Mouse (Mus musculus) CH12.LX (cell line): ENCODE measurements at regions not wholly inside any gene's neighbourhood (a gene's known extent, or its start where the extent isn't known, plus 50 kb on each side); places are given as distances from the start of the nearest gene placed in this dataset.

Experiments
- CTCF ChIP-seq, 2 experiments: IDR thresholded peaks in 1 of 2; conservative IDR thresholded peaks in 1 of 2; 2 replicates each; pipeline ENCODE4 v1.5.1; 2011 to 2012; ENCODE audit warnings: low read depth in 2 of 2, low read length in 2 of 2, improper control_type of control experiment in 1 of 2, inconsistent platforms in 1 of 2, mild to moderate bottlenecking in 1 of 2, moderate library complexity in 1 of 2
- ETS1 ChIP-seq: conservative IDR thresholded peaks from 2 replicates; pipeline ENCODE4 v1.6.1; 2012; ENCODE audit warnings: low read depth, mild to moderate bottlenecking, inconsistent platforms, low read length, improper control_type of control experiment, moderate library complexity
- MAX ChIP-seq: IDR thresholded peaks from 2 replicates; pipeline ENCODE4 v1.6.1; 2011; ENCODE audit warnings: low read length, improper control_type of control experiment
- SIN3A ChIP-seq: IDR thresholded peaks from 2 replicates; pipeline ENCODE4 v1.6.1; 2012; ENCODE audit warnings: low read length, improper control_type of control experiment, inconsistent platforms
- TCF12 ChIP-seq: IDR thresholded peaks from 2 replicates; pipeline ENCODE4 v1.6.1; 2014; ENCODE audit warnings: low read depth, mild to moderate bottlenecking, inconsistent platforms, low read length, improper control_type of control experiment

DNA sequence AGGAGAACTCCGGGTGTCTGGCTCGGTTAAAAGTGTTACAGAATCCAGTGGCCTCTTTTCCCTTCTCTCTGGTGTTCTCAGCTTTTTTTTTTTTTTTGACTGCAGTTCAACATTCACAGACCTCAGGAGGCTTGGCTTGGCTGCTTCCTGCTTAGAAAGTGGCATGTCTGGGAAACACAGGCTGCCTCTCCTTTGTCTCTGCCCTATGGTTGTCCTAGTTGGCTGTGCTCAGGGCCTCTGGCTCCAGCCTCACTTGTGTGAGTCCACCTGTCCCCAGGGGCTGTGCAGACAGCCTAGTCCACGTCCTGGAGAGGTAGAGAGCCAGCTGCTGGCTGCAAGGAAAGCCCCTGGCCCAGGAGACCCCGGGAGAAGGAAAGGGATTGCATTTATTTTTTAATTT lies 212.3 kb upstream of the Rbfox1 start:
- no peak for TF ChIP-seq SIN3A
- no peak for TF ChIP-seq CTCF (conservative IDR thresholded peaks at IDR 0.05 in 1 of 2, IDR thresholded peaks at IDR 0.05 in 1 of 2; ENCODE audit: low read depth in 2 of 2, low read length in 2 of 2)
- TF ChIP-seq TCF12 = no peak
- TF ChIP-seq MAX = no peak
- TF ChIP-seq ETS1 = no peak
